Mouse (Mus musculus) heart, embryonic 13.5 days (tissue): Measurements from ENCODE around the gene Galnt7. TPM values are rescaled to one million over a fixed set of nuclear protein-coding genes. Genes with fewer than 3 reads are reported as not detected.

Experiments used
- ATAC-seq: fragments of 200-750 bp; cut with Nextera tagmentation; 2 replicates; pipeline ENCODE4 v1.8.0; 2017; ENCODE audit warnings: moderate TSS enrichment; ENCODE audit not compliant: insufficient number of reproducible peaks, low FRiP score, low TSS enrichment; ENCODE audit errors: extremely low read depth
- H3K27ac ChIP-seq: fragments of 300-500 bp; sonication (generic); replicated peaks from 2 replicates; pipeline ENCODE4 v1.5.1; 2015; ENCODE audit warnings: moderate library complexity, mild to moderate bottlenecking, inconsistent platforms
- H3K27me3 ChIP-seq: fragments of 300-500 bp; sonication (generic); replicated peaks from 2 replicates; pipeline ENCODE4 v1.6.1; 2015; ENCODE audit warnings: mild to moderate bottlenecking, inconsistent platforms
- H3K36me3 ChIP-seq: fragments of 300-500 bp; sonication (generic); 2 replicates; pipeline ENCODE4 v1.6.1; 2015; ENCODE audit warnings: mild to moderate bottlenecking, inconsistent platforms
- H3K4me1 ChIP-seq: fragments of 300-500 bp; sonication (generic); 2 replicates; pipeline ENCODE4 v1.6.1; 2015; ENCODE audit warnings: inconsistent platforms
- H3K4me2 ChIP-seq: fragments of 300-500 bp; sonication (generic); 2 replicates; pipeline ENCODE4 v1.6.1; 2015; ENCODE audit warnings: inconsistent platforms, mild to moderate bottlenecking, moderate library complexity
- H3K4me3 ChIP-seq: fragments of 300-500 bp; sonication (generic); 2 replicates; pipeline ENCODE4 v1.5.1; 2015; ENCODE audit warnings: moderate library complexity, mild to moderate bottlenecking, inconsistent platforms
- H3K9ac ChIP-seq: fragments of 300-500 bp; sonication (generic); 2 replicates; pipeline ENCODE4 v1.6.1; 2015; ENCODE audit warnings: inconsistent platforms, mild to moderate bottlenecking, moderate library complexity
- H3K9me3 ChIP-seq: fragments of 300-500 bp; sonication (generic); 2 replicates; pipeline ENCODE4 v1.6.1; 2016; ENCODE audit warnings: inconsistent platforms
- WGBS: fragments of 180-500 bp; shearing (Covaris S2); methylation state at CpG from one replicate; pipeline ENCODE4 v1.1.7; 2015; ENCODE audit warnings: mixed read lengths; 5-methylcytosine and 5-hydroxymethylcytosine counted together
- polyA plus RNA-seq: library from polyadenylated mRNA; unstranded; fragments of >200 nt; fragmentation: Nextera tagmentation; extraction: Ambion mirVana; gene quantifications from 2 replicates; pipeline ENCODE4 v1.2.1, GENCODE M21; 2015

Gene Galnt7
- polyA plus RNA-seq, 1 experiment from 2014 or later: 5.9 TPM

DNA sequence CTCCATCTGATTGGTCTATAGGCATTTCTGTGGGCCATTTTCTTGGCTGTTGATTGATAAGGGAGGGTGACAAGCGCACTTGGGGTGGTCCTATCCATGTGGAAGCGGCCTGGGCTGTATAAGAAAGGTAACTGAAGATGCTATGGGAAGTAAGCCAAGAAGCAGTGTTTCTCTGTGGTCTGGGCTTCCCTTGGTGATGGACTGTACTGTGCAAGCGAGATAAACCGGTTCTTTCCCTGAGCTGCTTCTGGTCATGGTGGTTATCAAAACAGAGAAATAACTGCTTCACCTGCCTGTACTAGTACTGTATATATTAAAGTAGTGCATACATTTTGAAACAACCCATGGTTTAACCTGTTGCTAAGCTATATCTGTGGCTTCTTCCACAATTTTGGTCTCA, 161.0 kb downstream of the Galnt7 start:
- Histone ChIP-seq H3K4me1 (peaks cover 9% of the 10 kb centered on the region), H3K27ac (no peak overlapping the region), H3K27me3 (no peaks in the 10 kb centered on the region), H3K36me3 (peaks cover 9% of the 10 kb centered on the region; the same call in 1 of the 2 replicates), H3K9me3 (no peaks in the 10 kb centered on the region), H3K4me2 (no peak overlapping the region), H3K9ac (no peak overlapping the region), H3K4me3 (no peak overlapping the region)
- no peak for ATAC-seq
- 83% methylated on average over 4 of the region's 4 CpGs for WGBS

- H3K9ac ChIP-seq: no peak overlapping the region
Observed at GRCm38 (mm10) chr8:57489896-57490295, 162.9 kb downstream of the Galnt7 start.

GRCm38 (mm10) chr8:57489366-57489765, 163.5 kb downstream of the Galnt7 start:
- no peak overlapping the region for H3K4me3 ChIP-seq
- peaks cover 4% of the 10 kb centered on the region; the same call in 1 of the 2 replicates for H3K36me3 ChIP-seq
- H3K4me1 ChIP-seq: peaks cover 18% of the 10 kb centered on the region
- WGBS: 100% methylated on average over 1 of the region's 1 CpGs
- no peaks in the 10 kb centered on the region for H3K9me3 ChIP-seq
- peak overlapping the region; percentile 85; the same call in 1 of the 2 replicates for H3K4me2 ChIP-seq
- ATAC-seq: no peak
- H3K27ac ChIP-seq: peak overlapping the region; percentile 97; the same call in 1 of the 2 replicates
- H3K9ac ChIP-seq: no peak overlapping the region
- no peaks in the 10 kb centered on the region for H3K27me3 ChIP-seq

More at GRCm38 (mm10) chr8:57489896-57490295, 162.9 kb downstream of the Galnt7 start:
- no peak overlapping the region for H3K4me3 ChIP-seq
- H3K36me3 ChIP-seq: peaks cover 9% of the 10 kb centered on the region; the same call in 1 of the 2 replicates
- no peak for ATAC-seq
- no peaks in the 10 kb centered on the region for H3K9me3 ChIP-seq
- no peaks in the 10 kb centered on the region for H3K27me3 ChIP-seq
- H3K27ac ChIP-seq: no peak overlapping the region
- H3K4me1 ChIP-seq: peaks cover 18% of the 10 kb centered on the region
- no peak overlapping the region for H3K4me2 ChIP-seq

DNA sequence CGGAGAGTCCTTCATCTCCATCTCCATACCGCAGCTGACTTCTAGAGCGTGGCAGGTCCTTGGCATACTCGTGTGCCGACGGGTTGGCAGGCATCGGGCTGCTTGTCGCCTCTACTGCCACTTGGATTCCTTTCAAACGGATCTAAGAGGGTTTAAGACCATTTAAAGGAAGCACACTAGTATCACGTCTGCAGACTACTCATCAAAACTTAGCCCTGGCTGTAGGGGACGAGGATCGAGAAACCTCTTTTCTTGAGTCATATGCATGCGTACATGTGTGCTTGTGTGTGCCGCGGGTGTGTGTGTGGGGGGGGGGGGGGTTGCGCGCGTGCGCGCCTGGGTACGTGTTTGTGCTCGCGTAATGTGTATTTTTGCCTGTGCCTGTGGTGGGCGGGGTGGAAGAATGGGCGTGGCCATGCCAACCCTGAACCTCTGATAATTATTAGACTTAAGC, 164.5 kb downstream of the Galnt7 start:
- peak overlapping the region; percentile 98 for H3K9ac ChIP-seq
- peak overlapping the region; percentile 85 for H3K4me2 ChIP-seq
- under 1% methylated on average over 25 of the region's 25 CpGs for WGBS
- peak; percentile 40; the same call in 1 of the 2 replicates for ATAC-seq
- peaks cover 7% of the 10 kb centered on the region for H3K36me3 ChIP-seq
- peak overlapping the region; percentile 97 for H3K27ac ChIP-seq
- no peaks in the 10 kb centered on the region for H3K27me3 ChIP-seq
- H3K4me3 ChIP-seq: peak overlapping the region; percentile 93
- H3K4me1 ChIP-seq: peaks cover 18% of the 10 kb centered on the region
- no peaks in the 10 kb centered on the region for H3K9me3 ChIP-seq

DNA sequence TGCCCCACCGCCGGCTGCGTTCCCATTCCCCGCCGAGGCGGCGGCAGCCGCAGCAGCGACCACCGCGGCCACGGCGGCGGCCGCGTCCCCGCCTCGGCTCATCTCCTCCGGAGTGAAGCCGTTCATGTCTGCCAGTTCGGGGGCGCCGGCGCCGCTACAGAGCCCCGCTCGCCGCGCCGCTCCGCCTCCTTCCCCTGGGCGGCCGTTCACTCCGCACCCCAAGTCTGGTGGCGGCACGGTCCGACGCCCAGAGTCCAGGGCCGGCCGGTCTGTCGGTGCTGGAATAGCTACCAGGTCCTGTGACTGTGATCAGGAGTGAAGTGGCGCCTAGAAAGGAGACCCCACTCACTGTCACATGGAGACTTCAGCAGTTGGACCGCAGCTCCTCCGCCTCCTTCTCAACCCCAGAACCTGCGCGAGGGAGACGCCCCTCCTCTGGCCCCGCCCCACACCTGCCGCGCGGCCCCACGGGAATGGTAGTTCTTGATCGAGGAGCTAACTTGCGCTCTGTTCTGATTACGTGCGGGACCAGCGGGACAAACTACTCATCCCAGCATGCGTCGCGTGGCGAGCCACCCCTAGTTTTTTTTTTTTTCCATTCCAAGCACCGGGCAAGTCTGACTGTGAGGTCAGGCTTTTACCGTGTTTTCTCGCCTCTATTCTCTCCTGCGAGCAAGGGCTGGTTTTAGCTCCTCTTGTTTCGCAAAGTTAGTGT, 165.2 kb downstream of the Galnt7 start, which contains the start of gene Sap30:
Gene Sap30 (minus strand): TSS at position 420 of the 715 bp plus-strand sequence.
- Histone ChIP-seq H3K4me2 (peak within 1 kb of the TSS; percentile 85), H3K27ac (peak within 1 kb of the TSS; percentile 97), H3K4me3 (peak within 1 kb of the TSS; percentile 93), H3K9ac (peak within 1 kb of the TSS; percentile 98), H3K9me3 (no peaks in the 10 kb centered on the region), H3K36me3 (peaks cover 11% of the 10 kb centered on the region), H3K27me3 (no peaks in the 10 kb centered on the region), H3K4me1 (peaks cover 18% of the 10 kb centered on the region)
- WGBS: under 1% methylated on average over 66 of the region's 66 CpGs
- ATAC-seq: peak; percentile 94

DNA sequence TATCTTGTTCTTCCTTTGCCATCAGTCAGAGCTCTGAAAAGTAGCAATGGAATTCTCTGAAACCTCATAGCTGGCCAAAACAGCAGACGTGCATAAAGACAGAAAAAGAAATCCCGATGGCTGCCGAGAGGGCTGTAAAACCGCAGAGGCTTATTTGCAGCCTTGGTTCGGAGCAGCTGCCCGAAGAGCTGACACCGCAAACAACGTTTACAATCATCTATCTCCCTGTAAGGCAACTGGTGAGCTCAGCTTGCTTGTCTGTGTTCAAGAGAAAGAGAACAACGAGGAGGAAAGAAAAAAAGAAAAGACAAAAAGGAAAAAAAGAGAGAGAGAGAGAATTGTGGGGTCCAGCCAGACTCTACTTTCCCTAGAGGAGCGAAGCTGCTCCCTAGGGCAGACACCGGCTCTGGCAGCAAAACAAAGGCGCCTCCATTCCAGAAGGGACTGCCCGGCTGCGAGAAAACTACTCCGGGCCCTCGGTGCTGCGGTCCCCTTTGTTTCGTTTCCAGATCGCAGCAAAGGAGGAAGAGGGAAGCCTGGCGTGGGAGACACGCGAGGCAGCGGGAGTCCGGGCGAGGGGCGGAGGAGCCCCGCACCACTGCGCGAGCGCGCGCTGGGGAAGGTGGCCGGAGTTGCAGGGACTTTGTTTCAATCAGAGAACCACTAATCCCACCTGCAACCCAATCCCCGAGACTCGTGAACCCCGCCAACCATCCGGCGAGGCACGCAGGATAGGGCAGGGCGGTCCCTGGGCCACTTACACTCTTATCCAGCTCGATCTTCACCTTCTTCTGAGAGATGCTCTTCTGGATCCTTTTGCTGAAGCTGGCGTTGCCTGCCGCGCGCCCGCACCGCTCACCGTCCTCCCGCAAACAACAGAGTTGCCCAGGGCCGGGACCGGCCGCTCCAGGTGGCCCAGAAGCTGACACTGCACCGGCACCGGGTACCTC, 166.1 kb downstream of the Galnt7 start:
- Histone ChIP-seq H3K27me3 (no peaks in the 10 kb centered on the region), H3K4me2 (peak overlapping the region; percentile 85), H3K4me1 (peaks cover 18% of the 10 kb centered on the region), H3K27ac (peak overlapping the region; percentile 97), H3K9me3 (no peaks in the 10 kb centered on the region), H3K4me3 (peak overlapping the region; percentile 93), H3K36me3 (peaks cover 18% of the 10 kb centered on the region), H3K9ac (peak overlapping the region; percentile 98)
- ATAC-seq: peak; percentile 45
- WGBS: under 1% methylated on average over 54 of the region's 54 CpGs

GRCm38 (mm10) chr8:57480606-57481005, 172.2 kb downstream of the Galnt7 start:
- Histone ChIP-seq H3K27me3 (no peaks in the 10 kb centered on the region), H3K4me2 (no peak overlapping the region), H3K9ac (no peak overlapping the region), H3K9me3 (no peaks in the 10 kb centered on the region), H3K36me3 (peaks cover 26% of the 10 kb centered on the region), H3K4me3 (no peak overlapping the region), H3K27ac (no peak overlapping the region), H3K4me1 (peaks cover 24% of the 10 kb centered on the region)
- ATAC-seq: no peak
- 83% methylated on average over 4 of the region's 4 CpGs for WGBS

- H3K9ac ChIP-seq: no peak overlapping the region
- no peak for ATAC-seq
- no peaks in the 10 kb centered on the region for H3K27me3 ChIP-seq
- WGBS: 88% methylated on average over 8 of the region's 8 CpGs
- peaks cover 23% of the 10 kb centered on the region for H3K36me3 ChIP-seq
- H3K4me2 ChIP-seq: no peak overlapping the region
- no peak overlapping the region for H3K27ac ChIP-seq
- H3K9me3 ChIP-seq: no peaks in the 10 kb centered on the region
- peaks cover 18% of the 10 kb centered on the region for H3K4me1 ChIP-seq
- H3K4me3 ChIP-seq: no peak overlapping the region
Observed at GRCm38 (mm10) chr8:57479700-57480099, 173.1 kb downstream of the Galnt7 start.

- H3K27me3 ChIP-seq: no peaks in the 10 kb centered on the region
- H3K27ac ChIP-seq: peak overlapping the region; percentile 32; the same call in 1 of the 2 replicates
- no peaks in the 10 kb centered on the region for H3K9me3 ChIP-seq
- ATAC-seq: no peak
- H3K4me3 ChIP-seq: no peak overlapping the region
- WGBS: 41% methylated on average over 3 of the region's 3 CpGs
- no peak overlapping the region for H3K9ac ChIP-seq
- H3K4me1 ChIP-seq: peaks cover 18% of the 10 kb centered on the region
- peaks cover 20% of the 10 kb centered on the region for H3K36me3 ChIP-seq
- H3K4me2 ChIP-seq: no peak overlapping the region
Observed at GRCm38 (mm10) chr8:57478406-57478805, 174.4 kb downstream of the Galnt7 start.
